Mouse (Mus musculus) ES-Bruce4 (cell line): ENCODE data around the gene Mad2l2.

Experiments
- CTCF ChIP-seq: IDR thresholded peaks from one replicate; pipeline ENCODE4 v1.8.1; 2011; ENCODE audit warnings: low read depth, low read length
- POLR2A ChIP-seq: IDR thresholded peaks from one replicate; pipeline ENCODE4 v1.8.1; 2011; ENCODE audit warnings: low read length; ENCODE audit not compliant: insufficient read depth

DNA sequence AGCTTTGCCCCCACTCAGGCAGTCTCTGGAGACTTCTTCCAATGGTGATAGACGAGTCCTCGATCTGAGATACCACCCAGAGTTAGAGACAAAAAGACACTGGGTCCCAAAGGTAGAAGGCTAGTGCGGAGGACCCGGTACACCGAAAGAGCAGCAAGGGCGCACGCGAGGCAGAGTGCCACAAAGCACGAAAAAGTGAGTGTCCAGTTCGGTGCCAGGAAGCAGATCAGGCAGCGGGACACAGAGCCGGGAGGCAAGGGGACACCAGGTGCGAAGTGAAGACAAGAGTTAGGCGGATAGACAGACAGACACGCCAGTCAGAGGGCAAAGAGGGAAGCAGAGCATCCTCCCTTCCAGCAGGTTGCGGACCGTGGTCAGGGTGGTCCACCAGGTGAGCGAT lies at the start of gene Mad2l2:
- TF ChIP-seq CTCF (no peak), POLR2A (no peak)
